Mouse (Mus musculus): ENCODE data around the gene Inha.

The Inha gene

DNA sequence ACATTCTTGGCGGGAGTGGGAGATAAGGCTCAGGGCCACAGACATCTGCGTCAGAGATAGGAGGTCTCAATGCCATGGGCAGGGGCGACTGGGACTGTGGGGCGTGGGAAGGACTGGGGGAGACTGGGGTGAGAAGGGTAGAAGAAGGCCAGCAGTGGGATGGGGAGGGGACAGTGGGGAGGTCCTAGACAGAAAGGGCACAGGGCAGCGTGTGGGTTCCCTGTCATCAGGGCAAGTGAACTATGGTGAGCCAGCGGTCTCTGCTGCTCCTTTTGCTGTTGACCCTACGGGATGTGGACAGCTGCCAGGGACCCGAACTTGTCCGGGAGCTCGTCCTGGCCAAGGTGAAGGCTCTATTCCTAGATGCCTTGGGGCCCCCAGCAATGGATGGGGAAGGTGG, at the start of gene Inha:
Gene Inha (plus strand): TSS at position 72 of the 400 bp plus-strand sequence.
- DNase-seq (ENCODE audit: low spot score): no peak

DNA sequence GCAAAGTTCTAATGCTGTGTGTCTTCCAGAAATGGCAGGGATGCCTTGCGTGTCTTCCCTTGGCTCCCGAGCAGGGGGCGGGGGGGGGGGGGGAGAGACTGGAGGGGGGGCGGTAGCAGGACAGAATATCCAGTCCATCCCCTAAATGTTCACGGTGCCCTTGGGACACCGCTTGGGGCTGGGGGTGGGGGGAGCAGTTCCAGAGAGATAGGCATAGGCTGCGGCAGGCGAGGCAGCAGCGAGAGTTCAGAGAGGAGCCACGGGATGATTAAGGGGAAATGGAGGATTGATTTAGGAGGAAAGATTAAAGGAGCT, 49.2 kb upstream of the Inha start:
- no peak for DNase-seq (ENCODE audit: low spot score)

DNA sequence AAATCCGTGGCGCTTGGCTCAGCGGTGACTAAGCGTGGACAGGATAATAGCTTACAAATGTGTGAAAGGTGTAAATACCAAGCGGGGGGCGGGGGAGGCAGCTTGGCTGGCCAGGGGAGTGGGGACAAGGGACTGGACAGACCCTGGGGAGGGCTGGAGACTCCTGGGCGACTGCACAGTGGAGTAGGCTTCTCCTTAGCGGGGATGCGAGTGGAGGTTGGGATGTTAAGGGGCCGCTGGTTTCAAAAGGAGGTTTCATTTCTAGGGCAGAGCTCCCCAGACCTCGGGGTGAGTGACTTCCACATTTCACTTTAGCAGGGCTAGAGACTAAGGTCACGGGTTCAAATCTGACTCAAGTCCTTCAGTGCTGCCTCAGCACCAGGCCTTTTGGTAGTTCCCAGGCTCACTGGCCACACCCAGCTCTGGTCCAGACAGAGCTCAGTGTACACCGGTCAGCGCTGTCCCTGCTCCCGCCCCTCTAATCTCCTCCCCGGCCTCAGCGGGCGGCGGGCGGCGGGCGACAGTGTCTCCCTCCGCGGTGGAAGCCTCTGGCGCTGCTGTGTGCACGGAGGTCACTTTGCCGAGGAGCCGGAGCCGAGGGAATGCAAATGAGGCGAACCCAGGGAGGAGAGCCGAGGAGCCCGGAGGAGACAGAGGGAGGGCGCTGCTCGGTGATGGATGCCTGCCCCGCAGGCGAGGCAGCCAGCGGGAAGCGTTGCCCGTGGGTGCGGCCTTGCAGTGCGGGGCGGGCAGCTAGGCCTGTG, 48.7 kb upstream of the Inha start:
- no peak for DNase-seq (ENCODE audit: low spot score)

- DNase-seq (ENCODE audit: low spot score): no peak
These were observed 47.8 kb upstream of the Inha start for GRCm38 (mm10) chr1:75458789-75459684.

DNA sequence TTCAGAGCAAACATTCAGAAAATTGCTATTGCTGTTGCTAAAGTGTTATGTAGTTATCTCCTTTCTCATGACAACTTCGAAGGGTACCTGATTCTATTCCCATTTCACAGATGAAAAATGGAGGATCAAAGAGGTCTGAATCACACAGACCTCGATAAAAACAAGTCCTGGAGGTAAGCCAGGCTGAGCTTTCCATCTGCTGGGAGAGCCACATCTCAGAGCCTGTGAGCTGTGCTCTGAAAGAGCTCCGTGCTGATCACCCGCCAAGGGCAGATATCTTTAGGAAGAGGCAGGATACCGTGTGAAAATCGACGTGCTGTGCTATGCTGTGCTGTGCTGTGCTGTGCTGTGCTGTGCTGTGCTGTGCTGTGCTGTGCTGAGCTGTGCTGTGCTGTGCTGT, 46.6 kb upstream of the Inha start:
- no peak for DNase-seq (ENCODE audit: low spot score)

GRCm38 (mm10) chr1:75462636-75463035, 44.2 kb upstream of the Inha start:
- DNase-seq (ENCODE audit: low spot score): no peak

DNA sequence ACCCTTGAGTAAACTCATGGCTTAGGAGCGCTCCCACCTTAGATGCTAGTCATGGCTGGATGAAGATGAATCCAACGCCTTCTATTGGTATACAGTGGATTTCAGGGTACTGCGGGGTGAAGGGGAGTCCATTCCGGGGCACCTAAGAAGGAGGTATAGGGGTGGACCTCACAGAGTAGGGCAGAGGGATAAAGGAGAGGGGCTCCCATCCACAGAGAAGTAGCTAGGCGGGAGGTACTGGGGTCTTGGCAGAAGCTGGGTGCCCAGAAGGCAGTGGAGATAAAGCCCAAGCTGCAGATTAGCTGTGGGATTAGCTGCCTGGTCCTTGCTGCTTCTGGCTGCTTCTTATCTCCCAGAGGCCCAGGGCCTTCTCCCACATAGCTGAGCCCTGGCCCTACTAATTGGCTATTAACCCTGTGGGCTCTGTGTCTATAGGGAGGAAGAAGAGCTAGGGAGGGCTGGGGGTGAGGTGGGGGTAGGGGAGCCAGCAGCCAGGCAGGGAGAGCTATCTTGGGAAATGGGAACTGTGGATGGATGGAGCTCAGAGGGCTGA, 43.1 kb upstream of the Inha start:
- DNase-seq (ENCODE audit: low spot score): no peak

DNA sequence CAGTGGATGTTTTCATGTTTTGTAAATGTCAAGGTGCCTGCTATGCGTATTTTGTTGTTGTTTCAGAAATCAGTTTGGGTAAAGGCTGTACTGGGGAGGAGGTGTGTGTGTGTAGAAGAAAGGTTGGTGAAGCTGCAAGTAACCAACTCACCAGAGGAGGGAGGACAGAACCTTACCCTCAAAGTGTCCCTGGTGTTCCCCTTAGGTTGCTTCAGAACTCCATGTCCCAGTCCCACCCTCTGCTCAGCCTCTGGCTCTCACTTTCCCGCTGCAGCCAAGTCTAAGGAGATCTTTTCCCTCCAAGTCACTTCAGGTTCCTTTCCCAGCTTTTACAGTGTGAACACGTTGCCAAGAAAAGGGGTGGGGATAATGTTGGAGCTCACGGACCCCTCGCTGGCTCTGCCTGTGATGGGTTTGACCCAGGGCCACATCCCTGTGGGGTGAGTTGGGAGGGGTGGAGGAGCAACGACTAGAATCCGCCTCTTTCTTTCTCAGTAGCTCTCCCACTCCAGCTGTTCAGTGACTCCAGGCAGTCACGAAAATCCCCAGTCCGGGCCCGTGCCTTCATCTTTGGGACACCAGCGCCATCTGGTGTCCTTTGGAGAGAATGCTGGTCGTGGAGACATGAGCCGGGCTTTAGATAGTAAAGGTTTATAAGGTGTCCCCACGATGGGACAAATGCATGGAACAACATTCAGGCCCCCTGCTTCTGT, 39.5 kb upstream of the Inha start:
- peak; percentile 77 for DNase-seq (ENCODE audit: low spot score)

DNA sequence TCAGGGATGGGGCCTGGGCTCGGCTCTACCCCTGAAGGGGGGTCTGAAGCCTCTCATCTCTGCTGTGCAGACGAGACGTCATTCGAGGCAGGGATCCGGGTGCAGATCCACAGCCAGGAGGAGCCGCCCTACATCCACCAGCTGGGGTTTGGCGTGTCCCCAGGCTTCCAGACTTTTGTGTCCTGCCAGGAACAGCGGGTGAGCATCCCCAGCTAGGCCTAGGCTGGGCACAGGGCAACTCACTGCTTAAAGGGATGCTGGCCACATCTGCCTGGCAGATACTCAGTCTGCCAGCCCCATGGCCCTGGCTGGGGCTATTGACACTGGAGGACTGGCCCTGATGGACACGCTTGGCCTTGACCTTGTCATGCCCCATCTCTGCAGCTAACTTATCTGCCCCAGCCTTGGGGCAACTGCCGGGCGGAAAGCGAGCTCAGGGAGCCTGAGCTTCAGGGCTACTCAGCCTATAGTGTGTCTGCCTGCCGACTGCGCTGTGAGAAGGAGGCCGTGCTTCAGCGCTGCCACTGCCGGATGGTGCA, 37.5 kb upstream of the Inha start:
- no peak for DNase-seq (ENCODE audit: low spot score)

- DNase-seq (ENCODE audit: low spot score): no peak
These were observed 30.4 kb upstream of the Inha start for GRCm38 (mm10) chr1:75476441-75476840.

DNA sequence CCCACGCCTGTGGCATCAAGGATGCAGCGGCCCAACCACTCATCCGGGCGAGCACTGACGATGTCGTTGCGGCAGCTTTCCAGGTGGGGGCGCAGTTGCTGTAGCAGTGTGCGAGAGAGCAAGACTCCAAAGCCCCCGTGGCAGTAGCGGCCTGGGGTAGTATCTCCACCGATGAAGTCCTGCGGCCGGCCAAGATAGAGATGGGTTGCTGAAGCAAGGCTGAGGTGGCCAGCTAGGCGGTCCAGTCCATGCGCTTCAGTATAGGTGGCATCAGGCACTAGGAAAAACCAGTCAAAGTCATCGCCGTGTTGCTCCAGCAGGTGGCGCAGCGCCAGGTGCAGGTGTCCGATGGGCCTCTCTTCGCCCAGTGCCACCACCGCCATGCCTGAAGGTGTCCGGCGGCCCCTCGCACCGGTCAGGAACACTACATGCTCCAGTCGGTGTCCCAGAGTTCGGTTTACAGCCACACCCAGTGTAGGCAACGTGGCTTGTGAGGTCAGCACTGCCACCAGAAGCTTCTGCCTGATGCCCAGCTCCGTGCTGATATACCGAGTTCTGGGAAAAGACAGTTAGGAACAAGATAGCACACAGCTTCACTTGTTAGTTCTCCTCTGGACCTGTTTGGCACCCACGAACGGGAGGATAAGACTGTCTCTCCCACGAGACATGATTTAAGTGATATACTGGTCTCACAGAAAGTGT, 29.5 kb upstream of the Inha start:
- no peak for DNase-seq (ENCODE audit: low spot score)

GRCm38 (mm10) chr1:75477966-75478290, 28.9 kb upstream of the Inha start:
- DNase-seq (ENCODE audit: low spot score): no peak

DNA sequence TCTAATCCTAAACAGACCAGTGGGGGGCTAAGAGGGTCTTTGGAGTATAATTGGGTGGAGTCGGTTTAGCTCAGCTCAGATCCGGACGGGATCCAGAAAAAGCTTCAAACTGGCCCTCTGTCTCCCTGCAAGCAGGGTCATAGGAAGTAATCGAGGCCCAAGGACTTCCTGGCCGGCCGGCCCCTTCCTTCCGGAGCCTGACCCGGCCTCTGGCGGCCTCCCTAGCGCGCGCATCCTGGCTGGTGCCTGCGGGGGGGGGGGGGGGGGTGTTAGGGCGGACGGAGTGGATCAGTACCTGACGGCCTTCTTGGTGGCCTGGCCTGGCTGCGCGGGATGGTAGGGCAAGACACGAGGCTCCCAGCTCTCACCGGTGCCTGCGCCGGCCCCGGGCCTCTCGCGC, 28.4 kb upstream of the Inha start:
- no peak for DNase-seq (ENCODE audit: low spot score)

DNA sequence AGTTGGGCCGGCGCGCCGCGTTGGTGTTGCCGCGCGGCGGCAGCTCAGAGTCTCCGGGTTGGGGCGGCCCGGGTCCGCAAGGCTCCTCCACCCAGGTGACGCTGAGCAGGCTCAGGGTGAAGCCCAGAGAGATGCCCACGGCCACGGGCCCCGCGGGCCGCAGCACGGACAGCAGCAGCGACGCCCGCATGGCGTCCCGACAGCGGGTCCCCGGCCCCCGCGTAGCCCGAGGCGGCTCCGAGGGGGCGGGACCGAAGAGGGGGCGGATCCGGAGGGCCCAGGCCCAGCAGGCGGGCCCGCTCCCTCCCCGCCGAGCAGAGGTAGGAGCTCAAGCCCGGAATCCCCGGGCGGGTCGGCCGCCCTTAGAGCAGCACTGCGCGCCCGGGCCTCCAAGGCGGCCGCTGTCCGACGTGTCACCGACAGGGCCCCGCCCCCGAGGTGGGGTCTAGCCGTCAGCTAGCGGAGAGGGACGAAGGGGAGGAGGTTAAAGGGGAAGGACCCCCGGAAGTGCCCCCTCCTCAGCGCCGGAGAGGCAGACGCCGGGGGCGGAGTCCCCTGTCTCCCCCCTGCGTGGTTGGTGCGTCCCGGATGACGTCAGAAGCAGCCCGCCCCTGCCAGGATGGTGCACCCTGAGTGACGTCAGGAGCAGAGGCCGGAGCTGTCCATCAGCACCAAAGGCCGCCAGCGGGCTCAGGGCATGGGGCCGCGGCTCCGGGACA, 27.8 kb upstream of the Inha start, which contains the start of the genes Chpf and Tmem198:
Gene Chpf (minus strand): TSS at position 392 of the 719 bp plus-strand sequence.
Gene Tmem198 (plus strand): TSS at position 617 of the 719 bp plus-strand sequence.
- DNase-seq (ENCODE audit: low spot score): peak; percentile 90

- no peak for DNase-seq (ENCODE audit: low spot score)
These were observed 27.3 kb upstream of the Inha start for GRCm38 (mm10) chr1:75479635-75479989.

DNA sequence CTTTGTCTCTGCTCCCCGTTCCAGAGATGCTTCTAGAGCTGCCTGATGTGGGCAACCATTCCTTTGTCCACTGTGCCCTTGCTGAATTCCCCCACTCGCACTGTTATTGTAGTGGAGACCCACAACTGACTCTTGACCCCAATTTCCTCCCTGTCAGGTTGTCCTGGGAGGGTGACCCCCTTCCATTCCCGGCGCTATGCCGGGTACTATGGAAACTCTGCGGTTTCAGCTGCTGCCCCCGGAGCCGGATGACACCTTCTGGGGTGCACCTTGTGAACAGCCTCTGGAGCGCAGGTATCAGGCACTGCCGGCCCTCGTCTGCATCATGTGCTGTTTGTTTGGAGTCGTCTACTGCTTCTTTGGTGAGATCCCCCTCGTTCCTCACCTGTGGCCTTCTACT, 26.8 kb upstream of the Inha start:
- no peak for DNase-seq (ENCODE audit: low spot score)

- DNase-seq (ENCODE audit: low spot score): no peak
These were observed 26.1 kb upstream of the Inha start for GRCm38 (mm10) chr1:75480735-75481134.

- DNase-seq (ENCODE audit: low spot score): no peak
These were observed 20.3 kb upstream of the Inha start for GRCm38 (mm10) chr1:75486561-75486960.

- DNase-seq (ENCODE audit: low spot score): no peak
These were observed 19.9 kb upstream of the Inha start for GRCm38 (mm10) chr1:75487040-75487404.

DNA sequence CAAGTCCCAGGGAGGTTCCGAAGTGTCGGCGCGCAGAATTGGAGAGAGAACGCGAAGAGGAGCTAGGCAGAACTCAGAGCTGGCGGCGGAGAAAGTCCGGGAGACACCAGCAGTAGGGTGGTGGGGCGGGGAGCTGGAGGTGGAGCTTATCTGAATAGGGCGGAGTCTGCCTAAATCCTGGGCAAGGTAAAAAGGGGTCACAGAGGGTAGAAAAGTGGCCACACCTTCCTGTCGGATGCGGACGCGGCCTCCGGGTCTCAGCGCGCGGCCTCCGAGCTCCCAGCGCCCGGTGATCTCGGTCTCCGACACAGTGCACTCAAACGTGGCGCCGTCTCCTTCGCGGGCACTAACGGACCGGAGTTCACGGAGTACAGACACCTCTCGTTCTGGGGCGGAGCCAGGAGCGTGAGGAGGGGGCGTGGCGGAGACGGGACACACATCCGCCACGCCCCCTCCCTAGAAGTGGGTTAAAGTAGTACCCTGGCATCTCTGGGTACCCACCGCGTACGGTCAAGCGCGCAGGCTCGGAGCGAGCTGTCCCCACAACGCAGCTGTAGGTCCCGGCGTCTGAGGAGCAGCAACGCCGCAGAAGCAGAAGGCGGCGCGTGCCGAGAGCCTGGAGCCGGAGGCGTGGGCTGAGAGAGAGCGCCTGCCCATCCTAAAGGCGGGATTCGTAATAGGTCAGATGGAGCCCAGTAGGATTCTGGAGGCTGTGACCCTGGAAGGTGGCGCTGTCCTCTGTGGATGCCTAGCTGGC, 19.3 kb upstream of the Inha start:
- no peak for DNase-seq (ENCODE audit: low spot score)

Measured in layer of hippocampus, adult 9-10 months (tissue).